Mouse (Mus musculus) forebrain, postnatal 0 days (tissue): Measurements from ENCODE around the gene Olfr76. TPM values are rescaled to one million over a fixed set of nuclear protein-coding genes. Genes with fewer than 3 reads are reported as not detected.
"Not testable (repeated sequence)": the region's sequence is repeated elsewhere in the genome, so short reads cannot be mapped to it uniquely, and the experiment has no call there.

Experiments
- ATAC-seq: fragments of 200-750 bp; cut with Nextera tagmentation; 2 replicates; pipeline ENCODE4 v1.8.0; 2017; ENCODE audit warnings: mild to moderate bottlenecking, moderate library complexity
- DNase-seq: peaks from one replicate; pipeline ENCODE4 v3.0.0-alpha.2; 2015
- H3K27ac ChIP-seq: fragments of 300-500 bp; sonication (generic); 2 replicates; pipeline ENCODE4 v1.5.1; 2014; ENCODE audit warnings: low read depth, mild to moderate bottlenecking, antibody characterized with exemption, low read length, moderate library complexity, mixed read lengths
- H3K27me3 ChIP-seq: fragments of 300-500 bp; sonication (generic); 2 replicates; pipeline ENCODE4 v1.6.1; 2014; ENCODE audit warnings: mild to moderate bottlenecking, low read length, mixed read lengths; ENCODE audit not compliant: insufficient read depth
- H3K36me3 ChIP-seq: fragments of 300-500 bp; sonication (generic); 2 replicates; pipeline ENCODE4 v1.6.1; 2014; ENCODE audit warnings: mild to moderate bottlenecking, moderate library complexity; ENCODE audit not compliant: insufficient read depth
- H3K4me1 ChIP-seq: fragments of 300-500 bp; sonication (generic); 2 replicates; pipeline ENCODE4 v1.6.1; 2014; ENCODE audit warnings: antibody characterized with exemption; ENCODE audit not compliant: insufficient read depth
- H3K4me2 ChIP-seq: fragments of 300-500 bp; sonication (generic); 2 replicates; pipeline ENCODE4 v1.6.1; 2014; ENCODE audit warnings: low read depth, mild to moderate bottlenecking, moderate library complexity
- H3K4me3 ChIP-seq: fragments of 300-500 bp; sonication (generic); 2 replicates; pipeline ENCODE4 v1.5.1; 2014; ENCODE audit warnings: low read depth, low read length, mixed read lengths
- H3K9ac ChIP-seq: fragments of 300-500 bp; sonication (generic); 2 replicates; pipeline ENCODE4 v1.6.1; 2014; ENCODE audit warnings: mild to moderate bottlenecking
- H3K9me3 ChIP-seq: fragments of 300-500 bp; sonication (generic); 2 replicates; pipeline ENCODE4 v1.6.1; 2016; ENCODE audit warnings: low read length
- CTCF ChIP-seq: sonication (generic); IDR thresholded peaks from 2 replicates; pipeline ENCODE4 v1.5.1; 2016; ENCODE audit warnings: antibody characterized with exemption, control low read depth, low read depth
- WGBS: fragments of 180-500 bp; shearing (Covaris S2); extraction: QIAGEN DNeasy Blood & Tissue Kit; methylation state at CpG from one replicate; pipeline ENCODE4 v1.1.7; 2014; 5-methylcytosine and 5-hydroxymethylcytosine counted together
- polyA plus RNA-seq: library from polyadenylated mRNA; unstranded; fragments of >200 nt; fragmentation: Nextera tagmentation; extraction: Ambion mirVana; gene quantifications from 2 replicates; pipeline ENCODE4 v1.2.1, GENCODE M21; 2015
- total RNA-seq: library from RNA; depleted of rRNA; stranded (reverse); fragments of >200 nt; gene quantifications from 2 replicates; pipeline ENCODE4 v1.2.3, GENCODE M21; 2014; rRNA removed

Gene Olfr76
- not detected in 2 replicates for total RNA-seq
- not detected in 2 replicates for polyA plus RNA-seq

- Histone ChIP-seq H3K9me3 (no peaks in the 10 kb centered on the region), H3K27ac (no peak within 1 kb of the TSS), H3K27me3 (no peaks in the 10 kb centered on the region), H3K36me3 (no peaks in the 10 kb centered on the region), H3K4me3 (no peak within 1 kb of the TSS), H3K4me2 (no peak within 1 kb of the TSS), H3K4me1 (no peaks in the 10 kb centered on the region), H3K9ac (no peak within 1 kb of the TSS)
- DNase-seq (no peak), ATAC-seq (no peak)
- WGBS, result 71% methylated on average over 3 of the region's 3 CpGs
- TF ChIP-seq CTCF, result no peak
Measured at GRCm38 (mm10) chr19:12123103-12123502, at the start of gene Olfr76. Gene Olfr76 (minus strand): TSS chr19:12123203.

- H3K4me2 ChIP-seq, H3K27ac ChIP-seq, ATAC-seq, H3K36me3 ChIP-seq, DNase-seq, H3K4me1 ChIP-seq, H3K4me3 ChIP-seq, H3K9ac ChIP-seq, H3K9me3 ChIP-seq, H3K27me3 ChIP-seq: not testable (repeated sequence)
- WGBS, result 24% methylated on average over 1 of the region's 1 CpGs
Measured at GRCm38 (mm10) chr19:12170062-12170599, 47.1 kb upstream of the Olfr76 start, which contains the start of gene Olfr1555-ps1. Gene Olfr1555-ps1 (minus strand): TSS chr19:12170112.

GRCm38 (mm10) chr19:12145452-12145851, 22.4 kb upstream of the Olfr76 start:
- Histone ChIP-seq H3K27me3 (no peaks in the 10 kb centered on the region), H3K9ac (no peak overlapping the region), H3K27ac (no peak overlapping the region), H3K4me3 (no peak overlapping the region), H3K4me1 (no peaks in the 10 kb centered on the region), H3K36me3 (no peaks in the 10 kb centered on the region), H3K9me3 (no peaks in the 10 kb centered on the region), H3K4me2 (no peak overlapping the region)
- WGBS, result 78% methylated on average over 3 of the region's 3 CpGs
- ATAC-seq, result peak; percentile 89
- no peak for TF ChIP-seq CTCF
- DNase-seq, result peak; percentile 77

- Histone ChIP-seq H3K4me1 (no peaks in the 10 kb centered on the region), H3K4me2 (no peak overlapping the region), H3K9me3 (no peaks in the 10 kb centered on the region), H3K4me3 (no peak overlapping the region), H3K27ac (peak overlapping the region; percentile 75), H3K36me3 (no peaks in the 10 kb centered on the region), H3K9ac (no peak overlapping the region), H3K27me3 (no peaks in the 10 kb centered on the region)
- peak; percentile 71 for DNase-seq
- ATAC-seq, result peak; percentile 87
- 19% methylated on average over 1 of the region's 1 CpGs for WGBS
- no peak for TF ChIP-seq CTCF
Measured at GRCm38 (mm10) chr19:12143356-12143755, 20.4 kb upstream of the Olfr76 start.

GRCm38 (mm10) chr19:12134289-12134688, 11.3 kb upstream of the Olfr76 start:
- Histone ChIP-seq H3K9me3 (no peaks in the 10 kb centered on the region), H3K4me3 (no peak overlapping the region), H3K4me1 (no peaks in the 10 kb centered on the region), H3K4me2 (no peak overlapping the region), H3K27ac (no peak overlapping the region), H3K36me3 (no peaks in the 10 kb centered on the region), H3K9ac (no peak overlapping the region), H3K27me3 (no peaks in the 10 kb centered on the region)
- DNase-seq (peak; percentile 60), ATAC-seq (peak; percentile 58)
- peak; percentile 72 for TF ChIP-seq CTCF
- 28% methylated on average over 2 of the region's 2 CpGs for WGBS

- Histone ChIP-seq H3K27me3 (no peaks in the 10 kb centered on the region), H3K27ac (no peak overlapping the region), H3K4me1 (no peaks in the 10 kb centered on the region), H3K4me3 (no peak overlapping the region), H3K9ac (no peak overlapping the region), H3K36me3 (no peaks in the 10 kb centered on the region), H3K4me2 (no peak overlapping the region), H3K9me3 (no peaks in the 10 kb centered on the region)
- DNase-seq, result no peak
- TF ChIP-seq CTCF, result no peak
- ATAC-seq, result no peak
- 97% methylated on average over 3 of the region's 3 CpGs for WGBS
Measured at GRCm38 (mm10) chr19:12116464-12116863, 6.5 kb downstream of the Olfr76 start.

GRCm38 (mm10) chr19:12115797-12116196, 7.2 kb downstream of the Olfr76 start, which contains the start of gene Olfr1428:
Gene Olfr1428 (minus strand): TSS chr19:12115897.
- no peaks in the 10 kb centered on the region for H3K36me3 ChIP-seq
- TF ChIP-seq CTCF, result no peak
- H3K27me3 ChIP-seq, result no peaks in the 10 kb centered on the region
- H3K4me2 ChIP-seq, result no peak within 1 kb of the TSS
- no peak within 1 kb of the TSS for H3K27ac ChIP-seq
- H3K9me3 ChIP-seq, result no peaks in the 10 kb centered on the region
- H3K9ac ChIP-seq, result no peak within 1 kb of the TSS
- no peak for ATAC-seq
- no peak within 1 kb of the TSS for H3K4me3 ChIP-seq
- H3K4me1 ChIP-seq, result no peaks in the 10 kb centered on the region
- 78% methylated on average over 1 of the region's 1 CpGs for WGBS
- DNase-seq, result no peak
